Mouse (Mus musculus) retina, embryonic 14.5 days (tissue): ENCODE data around the gene Btbd1.

Experiments used
- DNase-seq: peaks from one replicate; pipeline ENCODE4 v3.0.0-alpha.2; 2015; ENCODE audit warnings: low spot score

Gene Btbd1

DNA sequence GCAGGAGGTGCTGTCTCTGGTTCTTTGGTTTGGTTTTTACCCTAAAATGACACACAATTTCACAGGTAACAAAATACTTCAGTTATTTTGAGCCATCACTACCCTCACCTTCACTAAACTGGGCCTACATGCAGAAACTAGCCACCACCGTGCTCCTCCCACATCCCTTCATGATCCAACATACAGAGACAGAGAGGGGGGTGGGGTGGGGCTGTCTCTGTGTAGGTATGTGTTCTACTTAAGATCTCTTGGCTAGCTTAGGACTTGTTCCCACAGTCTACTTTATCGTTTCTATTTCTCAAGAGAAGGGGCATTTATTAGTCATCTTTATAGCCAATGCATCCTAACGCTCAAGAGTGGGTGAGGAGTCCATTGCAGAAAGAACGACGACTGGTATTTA, 40.7 kb downstream of the Btbd1 start:
- no peak for DNase-seq

DNA sequence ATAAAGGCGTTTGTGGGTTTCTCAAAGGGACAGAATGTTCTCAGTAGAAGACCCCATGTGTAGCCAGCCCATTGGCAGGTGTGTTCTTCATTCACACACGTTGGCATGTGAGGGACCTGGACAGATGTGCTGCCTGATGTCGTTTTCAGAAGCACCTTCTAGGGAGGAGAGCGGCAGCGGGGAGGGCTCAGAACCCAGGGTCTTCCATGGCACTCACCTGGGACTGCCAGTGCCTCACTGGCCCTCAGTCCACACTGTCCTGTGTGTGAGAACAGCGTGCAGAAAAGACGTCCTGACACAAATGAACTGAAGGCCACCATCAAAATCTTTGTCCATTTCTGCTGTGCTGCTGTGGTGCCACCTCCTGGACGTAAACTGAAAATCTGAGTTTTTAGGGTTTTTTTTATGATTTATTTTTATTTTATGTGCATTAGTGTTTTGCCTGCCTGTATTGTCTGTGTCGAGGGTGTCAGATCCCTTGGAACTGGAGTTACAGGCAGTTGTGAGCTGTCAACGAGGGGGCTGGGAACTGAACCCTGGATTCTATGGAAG, 51.5 kb downstream of the Btbd1 start:
- DNase-seq, result no peak

- DNase-seq, result no peak
Observed at GRCm38 (mm10) chr7:81775325-81775724, 53.9 kb downstream of the Btbd1 start.

- no peak for DNase-seq
Observed at GRCm38 (mm10) chr7:81772786-81773539, 56.3 kb downstream of the Btbd1 start.

DNA sequence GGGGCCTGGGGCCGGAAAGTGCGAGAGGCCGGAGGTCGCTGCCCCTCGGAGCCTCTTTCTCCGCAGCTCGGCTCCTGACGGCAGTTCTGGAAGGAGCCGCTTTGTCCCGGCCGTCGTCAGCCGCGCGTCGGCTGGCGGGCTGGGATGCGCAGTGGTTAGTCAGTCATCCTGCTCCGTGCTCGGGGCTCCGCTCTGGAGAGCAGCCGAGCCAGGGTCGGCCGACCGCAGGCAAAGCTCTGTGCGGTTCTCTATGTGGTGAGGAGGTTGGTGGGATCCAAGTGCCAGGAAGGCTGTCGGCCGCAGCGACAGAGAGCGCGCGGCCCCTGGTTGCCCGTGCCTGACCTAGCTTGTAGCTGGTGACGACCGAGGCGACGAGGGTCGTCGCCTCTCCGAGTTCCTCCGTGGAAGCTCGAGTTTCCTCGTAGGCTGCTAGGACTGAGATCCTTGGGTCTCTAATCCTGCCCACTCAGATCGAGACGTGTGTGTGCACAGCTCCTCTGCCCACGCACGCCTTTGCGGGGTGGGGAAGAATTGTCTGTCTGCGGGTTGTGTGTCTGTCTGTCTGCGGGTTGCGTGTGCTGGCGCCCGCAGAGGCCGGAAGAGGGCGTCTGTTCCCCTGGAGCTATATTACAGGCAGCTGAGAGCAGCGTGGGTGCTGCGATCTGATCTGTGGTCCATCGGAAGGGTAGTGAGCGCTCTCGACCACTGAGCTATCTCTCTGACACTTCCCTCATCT, 66.0 kb downstream of the Btbd1 start:
- DNase-seq, result peak; percentile 51

DNA sequence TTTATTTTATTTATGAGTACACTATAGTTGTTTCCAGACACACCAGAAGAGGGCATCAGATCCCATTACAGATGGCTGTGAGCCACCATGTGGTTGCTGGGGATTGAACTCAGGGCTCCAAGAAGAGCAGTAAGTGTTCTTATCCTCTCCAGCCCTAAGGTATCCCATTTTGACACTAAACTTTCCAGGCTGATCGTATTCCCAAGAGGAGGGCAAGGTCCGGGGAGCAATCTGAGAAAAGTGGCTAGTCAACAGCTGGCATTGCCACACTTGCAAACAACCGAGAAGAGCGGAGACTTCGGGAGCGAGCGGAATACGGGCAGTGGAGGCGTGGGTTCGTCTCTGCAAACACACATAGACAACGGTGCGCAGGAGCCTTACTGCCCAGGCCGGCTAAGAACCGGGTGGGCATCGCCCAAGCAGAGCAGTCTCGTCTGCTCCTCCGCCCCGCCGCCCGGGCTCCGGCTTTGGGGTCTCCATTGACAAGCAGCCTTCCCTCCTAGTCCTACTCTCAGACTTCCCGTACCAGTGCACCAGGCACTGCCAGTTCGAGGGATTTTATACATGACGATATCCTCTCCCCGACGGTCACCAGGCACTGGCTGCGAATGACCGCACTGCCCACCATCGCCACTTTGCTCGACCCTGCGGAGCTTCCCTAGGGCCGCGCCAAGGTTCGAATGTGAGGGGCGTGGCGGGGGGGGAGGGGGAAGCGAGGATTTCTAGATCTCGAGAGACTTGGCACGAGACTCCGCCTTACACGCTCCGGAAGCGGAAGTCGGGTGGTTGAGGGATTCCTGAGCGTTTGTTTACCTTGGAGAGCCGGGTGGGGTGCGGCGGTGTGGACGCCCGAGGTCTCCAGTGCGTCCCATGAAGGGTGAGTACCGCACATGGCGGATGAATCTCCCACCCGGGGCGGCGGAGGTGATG, 66.8 kb downstream of the Btbd1 start, which contains the start of gene Ramac:
Ramac (plus strand) TSS at position 746 of the 930 bp plus-strand sequence.
- peak; percentile 96 for DNase-seq

DNA sequence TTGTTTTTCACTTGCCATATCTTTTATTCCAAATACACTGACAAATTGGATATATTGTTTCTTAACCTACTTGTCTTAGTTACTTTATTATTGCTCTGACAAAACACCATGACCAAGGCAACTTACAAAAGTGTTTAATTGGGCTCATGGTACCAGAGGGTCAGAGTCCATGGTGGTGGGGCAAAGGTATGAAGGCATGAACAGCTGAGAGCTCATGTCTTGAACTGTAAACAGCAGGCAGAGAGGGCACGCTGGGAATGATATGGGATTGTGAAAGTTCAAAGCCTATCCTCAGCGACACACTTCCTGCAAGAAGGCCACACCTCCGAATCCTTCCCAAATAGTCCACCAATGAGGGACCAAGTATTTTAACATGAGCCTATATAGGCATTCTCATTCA, 81.3 kb downstream of the Btbd1 start:
- DNase-seq, result no peak

GRCm38 (mm10) chr7:81744145-81744544, 85.1 kb downstream of the Btbd1 start:
- DNase-seq, result peak; percentile 24
